Mouse (Mus musculus) mesoderm, embryonic 11.5 days (tissue): Measurements from ENCODE around the gene Arhgap44.
A peak's percentile ranks its signal among the peaks of the same experiment; 100 is the strongest.

Experiments
- DNase-seq: peaks from one replicate; pipeline ENCODE4 v3.0.0-alpha.2; 2012; ENCODE audit warnings: low read depth, low spot score

The Arhgap44 gene

GRCm38 (mm10) chr11:65088451-65089222 is 74.1 kb downstream of the Arhgap44 start:
- peak; percentile 71 for DNase-seq

GRCm38 (mm10) chr11:65080761-65081160 is 82.0 kb downstream of the Arhgap44 start:
- DNase-seq, result no peak

DNA sequence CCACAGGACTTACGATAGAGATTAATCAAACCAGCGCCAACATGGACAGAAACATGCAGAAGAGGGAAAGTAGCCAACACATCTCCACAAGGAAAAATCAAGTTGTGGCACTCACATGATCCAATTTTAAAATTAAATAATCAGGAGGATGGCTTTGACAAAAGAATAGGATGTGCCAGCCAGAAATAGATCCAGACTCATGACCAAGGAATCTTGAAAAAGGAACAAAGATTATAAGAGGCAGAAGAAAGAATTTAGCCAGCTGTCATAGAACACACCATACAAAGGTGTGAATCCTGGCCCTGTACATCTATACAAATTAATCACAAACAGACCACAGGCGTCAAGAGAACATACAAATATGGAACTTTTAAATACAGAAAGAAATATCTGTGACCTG is 82.5 kb downstream of the Arhgap44 start:
- DNase-seq, result no peak

DNA sequence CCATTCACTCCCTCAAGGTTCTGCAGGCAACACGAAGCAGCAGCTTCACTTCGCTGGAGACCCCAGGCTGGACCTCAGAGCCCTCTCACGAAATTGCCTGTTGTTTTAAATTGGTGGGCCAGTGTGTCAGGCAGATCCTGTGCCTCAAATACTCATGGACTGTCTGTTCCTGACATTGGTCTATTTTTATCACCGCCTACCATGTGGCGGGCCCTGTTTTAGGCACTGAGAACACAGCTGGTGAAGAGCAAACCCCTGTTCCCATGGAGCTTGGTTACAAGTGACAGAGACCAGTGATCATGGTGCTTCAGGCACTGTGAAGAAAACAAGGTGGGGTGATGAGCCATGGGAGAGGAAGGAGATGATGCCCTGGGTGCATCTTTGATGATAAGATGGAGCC is 93.2 kb downstream of the Arhgap44 start:
- no peak for DNase-seq

GRCm38 (mm10) chr11:65069051-65069450 is 93.7 kb downstream of the Arhgap44 start:
- no peak for DNase-seq

GRCm38 (mm10) chr11:65065201-65065600 is 97.6 kb downstream of the Arhgap44 start:
- DNase-seq, result no peak

DNA sequence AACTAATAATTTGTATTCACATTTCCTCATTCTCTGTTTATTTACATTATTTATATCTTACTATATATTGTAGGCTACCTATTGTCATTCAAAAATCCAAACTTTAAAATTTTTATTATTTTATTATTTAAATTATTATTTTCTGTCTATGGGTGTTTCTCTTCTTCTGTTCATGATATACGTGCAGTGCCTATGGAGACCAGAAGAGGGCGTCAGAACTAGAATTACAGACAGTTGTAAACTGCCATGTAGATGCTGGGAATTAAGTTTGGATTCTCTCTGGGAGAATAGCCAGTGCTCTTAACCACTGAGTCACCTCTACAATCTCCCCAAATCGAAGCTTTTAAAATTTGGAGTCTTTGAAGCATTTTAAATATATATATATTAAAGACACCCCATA is 101.3 kb downstream of the Arhgap44 start:
- peak; percentile 7 for DNase-seq

DNA sequence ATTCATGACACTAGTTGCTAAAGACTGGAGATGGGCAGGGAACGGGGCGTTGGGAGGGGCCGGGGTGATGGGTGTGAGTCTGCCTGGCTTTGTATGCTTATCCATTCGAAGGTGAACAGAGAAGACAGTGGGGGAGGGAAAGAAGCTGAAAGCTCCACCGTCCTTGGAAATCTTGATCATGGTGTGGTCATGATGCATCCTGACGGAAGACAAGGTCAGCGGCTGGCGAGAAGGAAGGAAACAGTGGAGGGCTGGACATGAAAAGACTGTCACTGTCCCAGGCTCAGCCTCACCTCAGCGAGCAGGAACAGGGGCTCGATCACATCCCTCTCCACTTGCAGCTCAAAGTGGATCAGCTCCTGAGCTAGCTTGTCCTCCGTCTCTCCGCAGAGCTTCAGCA is 103.2 kb downstream of the Arhgap44 start:
- no peak for DNase-seq

DNA sequence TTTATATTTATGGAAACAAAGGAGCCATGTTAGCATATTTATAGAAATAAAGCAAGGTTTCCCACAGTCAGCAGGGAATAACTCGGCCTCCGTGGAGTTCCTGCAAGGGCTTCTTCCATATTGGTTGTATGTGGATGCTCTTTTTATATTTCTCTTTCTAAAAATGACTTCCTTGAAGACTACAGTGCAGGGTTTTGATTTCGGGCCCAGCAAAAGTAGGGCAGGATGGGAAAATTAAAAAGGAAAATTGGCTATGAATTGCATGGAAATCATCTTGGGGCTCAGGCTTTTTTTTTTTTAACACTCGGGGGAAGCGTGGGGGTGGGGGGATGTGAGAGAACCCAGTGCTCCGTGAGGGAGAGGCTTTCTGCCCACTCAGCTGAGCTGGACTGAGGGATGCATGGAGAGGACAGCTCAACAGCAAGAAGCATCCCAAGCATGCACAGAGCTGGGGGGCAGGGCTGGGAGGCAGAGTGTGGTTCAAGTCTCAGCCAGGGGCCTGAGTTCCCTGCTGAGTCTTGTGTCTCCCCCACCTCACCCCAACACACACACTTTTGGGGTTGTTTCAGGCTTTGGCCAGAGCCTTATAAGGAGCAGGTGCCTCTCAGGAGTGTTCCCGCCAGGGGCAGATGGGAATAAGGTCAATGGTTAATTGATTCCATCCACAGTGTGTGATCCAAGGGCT is 104.4 kb downstream of the Arhgap44 start:
- DNase-seq, result peak; percentile 33

GRCm38 (mm10) chr11:65055596-65055995 is 107.2 kb downstream of the Arhgap44 start:
- DNase-seq, result peak; percentile 4

DNA sequence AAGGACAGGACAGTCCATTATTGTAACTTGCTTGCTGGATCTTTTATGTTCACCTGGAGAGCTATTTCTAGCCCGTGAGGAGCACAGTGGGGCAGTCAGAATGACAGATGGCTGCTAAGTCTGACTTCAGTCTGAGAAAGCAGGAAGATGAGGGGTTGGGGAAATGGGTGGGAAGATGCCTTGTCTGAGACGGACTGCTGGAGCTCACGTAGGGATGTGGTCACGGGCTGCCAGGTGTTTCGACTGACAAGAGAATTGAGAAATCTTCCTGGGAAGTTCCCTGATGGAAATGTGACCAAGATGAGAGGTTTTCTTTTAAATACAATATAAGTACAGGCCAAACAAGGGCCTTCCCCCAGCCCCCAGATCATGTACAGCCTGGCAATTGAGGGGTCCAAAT is 108.5 kb downstream of the Arhgap44 start:
- no peak for DNase-seq

DNA sequence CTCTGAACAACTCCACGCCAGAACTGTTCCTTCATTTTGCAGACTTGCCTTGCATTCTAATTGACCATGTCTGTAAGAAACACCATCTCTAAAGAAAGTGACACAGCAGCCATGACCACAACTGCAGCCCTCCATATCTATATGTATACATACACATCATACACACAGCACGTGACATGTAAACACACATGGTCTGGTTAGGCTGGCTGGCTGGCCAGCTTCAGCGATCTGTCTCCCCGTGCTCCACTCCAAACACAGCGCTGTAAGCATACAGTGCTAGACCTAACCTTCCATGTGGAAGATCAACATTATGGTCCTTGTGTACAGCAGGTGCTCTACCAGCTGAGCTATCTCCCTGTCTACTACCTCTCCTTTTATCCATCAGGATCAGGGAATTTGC is 111.9 kb downstream of the Arhgap44 start:
- no peak for DNase-seq

DNA sequence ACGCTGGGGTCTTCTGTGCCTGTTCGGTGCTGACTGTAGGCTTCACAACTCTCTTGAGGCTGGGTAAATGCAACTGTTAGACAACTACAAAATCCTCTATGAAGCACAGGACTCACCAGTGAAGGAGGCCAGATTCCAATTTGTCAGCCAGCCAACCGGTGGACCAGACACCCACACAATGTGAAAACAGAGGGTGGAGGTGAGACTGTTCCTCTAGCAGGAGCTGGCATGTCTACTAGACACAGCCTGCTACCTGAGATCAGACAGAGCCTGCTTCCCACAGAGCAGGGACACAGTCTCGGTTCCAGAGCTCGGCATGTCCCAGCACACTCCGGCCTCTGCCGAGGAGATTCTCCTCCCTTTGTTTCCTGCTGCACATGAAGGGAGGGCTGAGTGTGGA is 113.7 kb downstream of the Arhgap44 start:
- no peak for DNase-seq

- no peak for DNase-seq
Measured at GRCm38 (mm10) chr11:65040556-65040955, 122.2 kb downstream of the Arhgap44 start.

DNA sequence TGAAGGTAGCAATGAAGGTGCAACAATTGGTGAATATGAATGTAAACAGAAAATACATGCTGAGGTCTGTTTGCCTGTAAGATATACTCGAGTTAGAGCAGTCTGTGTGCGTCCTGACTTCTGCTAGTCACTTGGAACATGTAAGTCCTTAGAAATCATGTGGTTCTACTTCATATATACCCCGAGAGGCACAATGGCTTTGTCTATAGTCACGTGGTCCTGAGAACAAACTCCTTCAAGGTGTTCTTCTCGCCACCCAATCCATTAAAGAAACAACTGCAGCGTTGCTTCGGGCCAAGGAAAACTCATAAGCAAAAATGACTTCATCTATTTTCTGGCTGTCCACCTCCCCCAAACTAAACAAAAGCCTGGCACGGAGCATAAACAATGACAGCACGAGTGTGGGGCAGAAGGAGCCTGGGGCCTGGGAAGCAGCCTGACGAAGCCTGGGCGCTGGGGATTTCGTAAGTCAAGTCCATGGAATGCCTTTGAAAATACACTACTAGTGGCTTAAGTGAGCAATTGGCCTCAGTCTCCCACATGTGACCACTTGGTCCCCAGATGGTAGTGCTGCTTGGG is 123.2 kb downstream of the Arhgap44 start:
- peak; percentile 6 for DNase-seq

GRCm38 (mm10) chr11:65038996-65039395 is 123.8 kb downstream of the Arhgap44 start:
- no peak for DNase-seq

DNA sequence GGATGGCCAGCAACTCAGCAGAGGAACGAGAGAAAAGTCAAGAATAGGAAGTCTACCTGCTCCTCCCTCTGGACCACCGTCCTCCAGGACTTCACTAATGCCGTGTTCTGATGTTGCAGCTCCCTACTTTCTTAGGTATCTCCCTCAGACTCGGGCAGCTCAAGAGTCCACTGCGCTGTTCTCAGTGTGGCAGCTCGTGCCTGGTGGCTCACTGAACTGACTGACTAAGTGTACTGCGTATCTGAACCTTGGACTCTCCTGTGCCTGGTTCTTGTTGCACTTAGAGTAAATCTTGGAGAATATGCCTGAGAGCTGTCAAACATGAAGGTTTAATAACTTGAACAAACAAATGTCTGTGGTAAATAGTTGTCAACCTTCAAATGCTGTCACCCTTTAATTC is 130.5 kb downstream of the Arhgap44 start:
- no peak for DNase-seq

DNA sequence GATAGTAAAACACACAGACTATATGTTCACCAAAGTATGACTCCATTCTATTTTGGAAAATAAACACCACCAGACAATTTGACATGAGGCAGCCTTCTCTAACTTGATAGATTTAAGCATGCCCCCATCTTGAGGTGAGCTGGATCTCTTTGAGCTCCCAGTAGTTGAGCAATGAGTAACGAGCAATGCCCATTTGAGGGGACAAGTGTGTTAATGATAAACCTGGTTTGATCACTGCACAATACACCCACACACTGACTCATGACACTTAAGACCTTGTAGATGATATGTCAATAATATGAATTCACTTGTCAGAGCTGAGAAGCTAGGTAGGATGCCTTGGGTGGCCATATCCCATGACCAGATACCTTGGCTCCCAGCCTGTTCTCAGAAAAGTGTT is 132.6 kb downstream of the Arhgap44 start:
- DNase-seq, result no peak

DNA sequence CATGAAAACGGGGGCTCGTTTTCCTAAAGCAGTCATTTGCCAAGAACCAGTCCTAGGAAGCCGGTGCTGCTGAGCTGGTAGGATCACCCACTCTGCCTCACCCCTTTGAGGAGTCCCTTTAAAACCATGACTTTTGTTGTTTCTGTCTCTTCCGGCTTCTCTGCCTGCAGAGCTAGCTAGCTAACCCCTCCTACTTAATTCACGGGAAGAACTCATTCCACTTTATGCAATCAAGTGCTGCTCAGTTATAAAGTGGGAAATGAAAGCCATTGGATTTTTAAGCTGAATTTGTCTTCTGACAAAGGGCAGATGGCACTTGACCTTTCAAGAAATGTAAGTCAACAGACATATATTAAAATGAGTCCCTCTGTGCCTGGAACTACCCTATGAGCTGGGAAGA is 134.7 kb downstream of the Arhgap44 start:
- DNase-seq, result no peak

DNA sequence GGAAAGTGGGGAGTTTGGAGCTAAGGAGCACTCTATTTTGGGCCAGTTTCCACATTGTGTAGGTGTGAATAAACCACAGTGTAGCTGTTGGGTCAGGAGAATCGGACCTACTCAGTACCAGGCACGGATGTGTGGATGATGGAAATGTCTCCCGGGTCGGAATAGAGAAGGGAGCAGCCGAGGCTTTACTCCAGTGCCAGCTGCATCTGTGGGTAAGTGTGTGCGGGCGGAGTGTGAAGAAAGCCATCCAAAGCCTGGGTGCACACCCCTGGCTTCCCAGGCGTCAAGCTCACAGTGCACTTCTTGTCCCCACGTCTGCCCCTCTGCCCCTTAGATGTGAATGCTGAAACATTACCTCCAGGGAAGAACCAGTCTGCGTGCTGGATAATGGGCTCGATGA is 140.0 kb downstream of the Arhgap44 start:
- DNase-seq, result no peak

DNA sequence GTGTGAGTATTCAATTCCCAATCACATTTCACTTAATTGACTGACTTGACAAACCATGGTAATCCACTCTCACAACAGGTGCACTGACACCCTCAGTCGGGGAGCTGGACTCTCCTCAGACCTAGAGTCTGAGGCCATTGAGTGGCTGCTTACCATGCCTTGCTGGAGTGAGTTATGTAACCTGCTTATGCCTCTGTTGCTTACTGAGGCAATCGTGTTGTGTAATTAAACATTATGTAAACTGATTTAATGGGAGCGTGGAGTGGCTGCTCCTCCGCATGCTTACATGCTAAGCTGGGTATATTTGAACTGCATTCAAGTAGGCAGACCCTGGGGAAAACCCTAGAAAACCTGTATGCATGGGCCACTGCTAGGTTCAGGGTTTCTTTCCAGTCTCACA is 142.0 kb downstream of the Arhgap44 start:
- no peak for DNase-seq

GRCm38 (mm10) chr11:65016754-65017153 is 146.0 kb downstream of the Arhgap44 start:
- DNase-seq, result no peak

- DNase-seq, result no peak
Measured at GRCm38 (mm10) chr11:65013906-65014305, 148.9 kb downstream of the Arhgap44 start.
